Mouse (Mus musculus) limb, embryonic 11.5 days (tissue): ENCODE results near the gene Tmem50a. TPM values are rescaled to one million over a fixed set of nuclear protein-coding genes. Genes with fewer than 3 reads are reported as not detected.

Experiments used
- ATAC-seq: fragments of 200-750 bp; cut with Nextera tagmentation; 2 replicates; pipeline ENCODE4 v1.8.0; 2017; ENCODE audit warnings: low read depth; ENCODE audit not compliant: insufficient number of reproducible peaks, low FRiP score, low TSS enrichment
- DNase-seq: peaks from one replicate; pipeline ENCODE4 v3.0.0-alpha.2; 2015; ENCODE audit warnings: low spot score
- H3K27ac ChIP-seq: fragments of 300-500 bp; sonication (generic); replicated peaks from 2 replicates; pipeline ENCODE4 v1.5.1; 2014; ENCODE audit warnings: low read depth, mild to moderate bottlenecking, low read length
- H3K27me3 ChIP-seq: fragments of 300-500 bp; sonication (generic); 2 replicates; pipeline ENCODE4 v1.6.1; 2014; ENCODE audit warnings: mild to moderate bottlenecking, low read length, mixed read lengths; ENCODE audit not compliant: control insufficient read depth, insufficient read depth
- H3K36me3 ChIP-seq: fragments of 300-500 bp; sonication (generic); 2 replicates; pipeline ENCODE4 v1.6.1; 2014; ENCODE audit warnings: mild to moderate bottlenecking, low read length, moderate library complexity, mixed read lengths; ENCODE audit not compliant: control insufficient read depth, insufficient read depth
- H3K4me1 ChIP-seq: fragments of 300-500 bp; sonication (generic); 2 replicates; pipeline ENCODE4 v1.6.1; 2014; ENCODE audit warnings: low read length, mixed read lengths; ENCODE audit not compliant: control insufficient read depth, insufficient read depth
- H3K4me2 ChIP-seq: fragments of 300-500 bp; sonication (generic); 2 replicates; pipeline ENCODE4 v1.6.1; 2014; ENCODE audit warnings: low read depth, mild to moderate bottlenecking, moderate library complexity; ENCODE audit not compliant: severe bottlenecking
- H3K4me3 ChIP-seq: fragments of 300-500 bp; sonication (generic); 2 replicates; pipeline ENCODE4 v1.5.1; 2014; ENCODE audit warnings: low read depth, low read length
- H3K9ac ChIP-seq: fragments of 300-500 bp; sonication (generic); 2 replicates; pipeline ENCODE4 v1.6.1; 2014; ENCODE audit warnings: mild to moderate bottlenecking, low read length
- H3K9me3 ChIP-seq: fragments of 300-500 bp; sonication (generic); 2 replicates; pipeline ENCODE4 v1.6.1; 2016; ENCODE audit warnings: low read length; ENCODE audit not compliant: control insufficient read depth
- whole genome bisulfite sequencing: fragments of 180-500 bp; shearing (Covaris S2); extraction: QIAGEN DNeasy Blood & Tissue Kit; methylation state at CpG from one replicate; pipeline ENCODE4 v1.1.7; 2014; 5-methylcytosine and 5-hydroxymethylcytosine counted together
- polyA plus RNA-seq: library from polyadenylated mRNA; unstranded; fragments of >200 nt; fragmentation: Nextera tagmentation; extraction: Ambion mirVana; gene quantifications from 2 replicates; pipeline ENCODE4 v1.2.1, GENCODE M21; 2014

Tmem50a gene
- polyA plus RNA-seq, 1 experiment from 2014 or later = 154 TPM

- Histone ChIP-seq H3K9ac (no peak overlapping the region), H3K9me3 (no peaks in the 10 kb centered on the region), H3K4me2 (no peak overlapping the region), H3K36me3 (no peaks in the 10 kb centered on the region), H3K27ac (no peak overlapping the region), H3K27me3 (no peaks in the 10 kb centered on the region), H3K4me1 (no peaks in the 10 kb centered on the region), H3K4me3 (no peak overlapping the region)
- 90% methylated on average over 9 of the region's 9 CpGs for WGBS
- ATAC-seq (no peak), DNase-seq (no peak)
Observed at GRCm38 (mm10) chr4:134876171-134876570, 38.7 kb downstream of the Tmem50a start.

- H3K27ac ChIP-seq = no peak overlapping the region
- H3K9me3 ChIP-seq = no peaks in the 10 kb centered on the region
- 37% methylated on average over 2 of the region's 2 CpGs for WGBS
- H3K36me3 ChIP-seq = no peaks in the 10 kb centered on the region
- H3K4me3 ChIP-seq = no peak overlapping the region
- H3K27me3 ChIP-seq = peaks cover 14% of the 10 kb centered on the region
- H3K4me1 ChIP-seq = peaks cover 8% of the 10 kb centered on the region; the same call in 1 of the 2 replicates
- ATAC-seq = no peak
- H3K9ac ChIP-seq = no peak overlapping the region
- H3K4me2 ChIP-seq = no peak overlapping the region
- DNase-seq = no peak
Observed at GRCm38 (mm10) chr4:134871950-134872349, 42.9 kb downstream of the Tmem50a start.

- Histone ChIP-seq H3K36me3 (no peaks in the 10 kb centered on the region), H3K9me3 (no peaks in the 10 kb centered on the region), H3K4me1 (peaks cover 8% of the 10 kb centered on the region; the same call in 1 of the 2 replicates), H3K9ac (no peak overlapping the region), H3K27ac (no peak overlapping the region), H3K27me3 (peaks cover 14% of the 10 kb centered on the region), H3K4me2 (no peak overlapping the region), H3K4me3 (no peak overlapping the region)
- ATAC-seq = no peak
- no peak for DNase-seq
- WGBS = 36% methylated on average over 4 of the region's 4 CpGs
Observed at GRCm38 (mm10) chr4:134871477-134871876, 43.3 kb downstream of the Tmem50a start.

GRCm38 (mm10) chr4:134869815-134870375, 44.9 kb downstream of the Tmem50a start:
- no peak overlapping the region for H3K9ac ChIP-seq
- ATAC-seq (no peak), DNase-seq (no peak)
- 49% methylated on average over 7 of the region's 7 CpGs for WGBS
- H3K27me3 ChIP-seq = peaks cover 14% of the 10 kb centered on the region
- no peak overlapping the region for H3K27ac ChIP-seq
- no peaks in the 10 kb centered on the region for H3K36me3 ChIP-seq
- H3K4me1 ChIP-seq = peaks cover 8% of the 10 kb centered on the region; the same call in 1 of the 2 replicates
- no peaks in the 10 kb centered on the region for H3K9me3 ChIP-seq
- peak overlapping the region; percentile 29; the same call in 1 of the 2 replicates for H3K4me2 ChIP-seq
- 0 out of 2 replicates have a peak overlapping the region, but pooled peaks have one; percentile 10 for H3K4me3 ChIP-seq

- Histone ChIP-seq H3K4me3 (0 out of 2 replicates have a peak overlapping the region, but pooled peaks have one; percentile 10), H3K27ac (no peak overlapping the region), H3K4me2 (peak overlapping the region; percentile 29), H3K9me3 (no peaks in the 10 kb centered on the region), H3K4me1 (peaks cover 8% of the 10 kb centered on the region; the same call in 1 of the 2 replicates), H3K36me3 (no peaks in the 10 kb centered on the region), H3K9ac (peak overlapping the region; percentile 40; the same call in 1 of the 2 replicates), H3K27me3 (peaks cover 14% of the 10 kb centered on the region)
- ATAC-seq = no peak
- peak; percentile 32 for DNase-seq
- 11% methylated on average over 16 of the region's 16 CpGs for WGBS
Observed at GRCm38 (mm10) chr4:134869068-134869730, 45.6 kb downstream of the Tmem50a start.

- Histone ChIP-seq H3K4me2 (no peak overlapping the region), H3K27me3 (peaks cover 14% of the 10 kb centered on the region), H3K9me3 (no peaks in the 10 kb centered on the region), H3K4me3 (no peak overlapping the region), H3K36me3 (no peaks in the 10 kb centered on the region), H3K27ac (no peak overlapping the region; the same call in 1 of the 2 replicates), H3K9ac (no peak overlapping the region), H3K4me1 (peaks cover 8% of the 10 kb centered on the region; the same call in 1 of the 2 replicates)
- 26% methylated on average over 8 of the region's 9 CpGs for WGBS
- DNase-seq (no peak), ATAC-seq (no peak)
Observed at GRCm38 (mm10) chr4:134868490-134868889, 46.3 kb downstream of the Tmem50a start.

GRCm38 (mm10) chr4:134868065-134868464, 46.8 kb downstream of the Tmem50a start:
- no peaks in the 10 kb centered on the region for H3K36me3 ChIP-seq
- H3K4me2 ChIP-seq = no peak overlapping the region
- H3K9me3 ChIP-seq = no peaks in the 10 kb centered on the region
- H3K4me1 ChIP-seq = peaks cover 8% of the 10 kb centered on the region; the same call in 1 of the 2 replicates
- H3K27ac ChIP-seq = no peak overlapping the region; the same call in 1 of the 2 replicates
- no peak overlapping the region for H3K9ac ChIP-seq
- no peak overlapping the region for H3K4me3 ChIP-seq
- 90% methylated on average over 10 of the region's 10 CpGs for WGBS
- DNase-seq (no peak), ATAC-seq (no peak)
- peaks cover 14% of the 10 kb centered on the region for H3K27me3 ChIP-seq

- no peak overlapping the region for H3K4me2 ChIP-seq
- no peak overlapping the region for H3K27ac ChIP-seq
- ATAC-seq (no peak), DNase-seq (no peak)
- H3K4me3 ChIP-seq = no peak overlapping the region
- H3K4me1 ChIP-seq = peaks cover 8% of the 10 kb centered on the region; the same call in 1 of the 2 replicates
- H3K36me3 ChIP-seq = no peaks in the 10 kb centered on the region
- no peak overlapping the region for H3K9ac ChIP-seq
- WGBS = 89% methylated on average over 8 of the region's 8 CpGs
- peaks cover 14% of the 10 kb centered on the region for H3K27me3 ChIP-seq
- no peaks in the 10 kb centered on the region for H3K9me3 ChIP-seq
Observed at GRCm38 (mm10) chr4:134867661-134868060, 47.2 kb downstream of the Tmem50a start.
